In genomic region chr2:153560664-153561541, GRCm38 (mm10) we compare ENCODE assay signal across 8 mouse cellular contexts. TPM values are rescaled to one million over a fixed set of nuclear protein-coding genes. Genes with fewer than 3 reads are reported as not detected.
DNase-seq lines count a peak whose midpoint lies in the region; ATAC-seq and TF ChIP-seq lines count a peak whose summit lies in the region.

No protein-coding gene starts in this region.

- no peaks in the 10 kb centered on the region for H3K36me3 ChIP-seq in kidney, embryonic 15.5 days
- H3K36me3 ChIP-seq in lung, embryonic 16.5 days (ENCODE audit: control insufficient read depth, insufficient read depth, low read length), result no peaks in the 10 kb centered on the region

- H3K27ac ChIP-seq in gastrocnemius, adult 2 months, result no peak overlapping the region
- H3K27ac ChIP-seq in kidney, embryonic 15.5 days, result peak overlapping the region; percentile 91
- peak overlapping the region; percentile 61 for H3K27ac ChIP-seq in lung, embryonic 16.5 days (ENCODE audit: low read length)

- ATAC-seq in kidney, embryonic 15.5 days (replicated peaks; ENCODE audit: low FRiP score), result peak; percentile 89
- ATAC-seq in lung, embryonic 16.5 days (ENCODE audit: low read depth), result peak; percentile 70
- peak; percentile 38; the same call in 1 of the 2 replicates for ATAC-seq in neutrophil, adult 5-6 weeks (ENCODE audit: extremely low read depth, insufficient number of reproducible peaks, low FRiP score, poor library complexity, severe bottlenecking)

- 5% methylated on average over 21 of the region's 21 CpGs for WGBS in kidney, embryonic 15.5 days
- 5% methylated on average over 19 of the region's 21 CpGs for WGBS in lung, embryonic 16.5 days

- H3K4me2 ChIP-seq in kidney, embryonic 15.5 days, result peak overlapping the region; percentile 57
- peak overlapping the region; percentile 50 for H3K4me2 ChIP-seq in lung, embryonic 16.5 days (ENCODE audit: low read depth, low read length)

- H3K9ac ChIP-seq in kidney, embryonic 15.5 days, result 0 out of 2 replicates have a peak overlapping the region, but pooled peaks have one; percentile 29
- peak overlapping the region; percentile 49 for H3K9ac ChIP-seq in lung, embryonic 16.5 days (ENCODE audit: low read length)

- no peaks in the 10 kb centered on the region for H3K9me3 ChIP-seq in kidney, embryonic 15.5 days (replicated peaks)
- no peaks in the 10 kb centered on the region for H3K9me3 ChIP-seq in lung, embryonic 16.5 days (ENCODE audit: control insufficient read depth, low read length)

- DNase-seq in gastrocnemius, adult 2 months, result peak; percentile 67
- no peak for DNase-seq in gastrocnemius, postnatal 36 days
- DNase-seq in adrenal gland, postnatal 36 days, result peak; percentile 60 to 69
- DNase-seq in heart, adult 18-20 months, result peak; percentile 48 to 61
- peak; percentile 62 for DNase-seq in thymus, postnatal 4 days

- no peaks in the 10 kb centered on the region for H3K27me3 ChIP-seq in kidney, embryonic 15.5 days
- H3K27me3 ChIP-seq in lung, embryonic 16.5 days (ENCODE audit: control insufficient read depth, insufficient read depth, low read depth, low read length), result no peaks in the 10 kb centered on the region

- peak overlapping the region; percentile 49 for H3K4me3 ChIP-seq in gastrocnemius, adult 2 months
- peak overlapping the region; percentile 28 for H3K4me3 ChIP-seq in kidney, embryonic 15.5 days (replicated peaks)
- peak overlapping the region; percentile 26 for H3K4me3 ChIP-seq in lung, embryonic 16.5 days (ENCODE audit: low read length)

- intact Hi-C loops in gastrocnemius, adult 2 months (cut with DNase I), result no loop called here
- intact Hi-C loops in gastrocnemius, postnatal 36 days (cut with DNase I), result no loop called here

- H3K4me1 ChIP-seq in kidney, embryonic 15.5 days, result peaks cover 50% of the 10 kb centered on the region
- H3K4me1 ChIP-seq in lung, embryonic 16.5 days (replicated peaks; ENCODE audit: control insufficient read depth, insufficient read depth, low read length), result peaks cover 18% of the 10 kb centered on the region

- TF ChIP-seq CTCF in gastrocnemius, adult 2 months (IDR thresholded peaks at IDR 0.05), result no peak

RNA-seq across cellular contexts. Expression of gene Nol4l, which starts 31.1 kb away (rescaled TPM):
- 1 to 10 TPM; 1.0 to 1.2 TPM for total RNA-seq in gastrocnemius, adult 2 months (2021)
- 1 to 10 TPM in 1 of 2 experiments, under 1 TPM in 1; 0.94 to 1.0 TPM for total RNA-seq in gastrocnemius, postnatal 36 days (2021)
- 10 to 100 TPM; 12.8 to 13.3 TPM for total RNA-seq in adrenal gland, postnatal 36 days (2021)
- 1 to 10 TPM; 3.3 to 3.8 TPM for total RNA-seq in heart, adult 18-20 months (2021)
- polyA plus RNA-seq in kidney, embryonic 15.5 days (2015; fragmentation: Nextera tagmentation; extraction: Ambion mirVana), result 13.7 and 14.2 TPM in 2 replicates
- polyA plus RNA-seq in lung, embryonic 16.5 days (2015; fragmentation: Nextera tagmentation; extraction: Ambion mirVana), result 8.9 and 9.9 TPM in 2 replicates
- total RNA-seq in neutrophil, adult 5-6 weeks (2017), result 1.4 and 2.0 TPM in 2 replicates

Comparison
In these comparisons a context has a peak if more than half of its experiments do, and no peak if none do; other contexts are left out.
1. DNase-seq: peak in gastrocnemius, adult 2 months (single experiment), adrenal gland, postnatal 36 days (2 of 2), heart, adult 18-20 months (2 of 2) and thymus, postnatal 4 days (single experiment); none in gastrocnemius, postnatal 36 days (0 of 2).
2. ATAC-seq: peak in every context shown above with its lines; median percentile 89 in kidney, embryonic 15.5 days; 70 in lung, embryonic 16.5 days; 38 in neutrophil, adult 5-6 weeks.
3. Peak in every context shown above with its lines, with median percentiles within 50 percentile points of each other: H3K4me3 ChIP-seq.